Mouse (Mus musculus) liver, embryonic 12.5 days (tissue): ENCODE measurements around the gene Fam178b. TPM values are rescaled to one million over a fixed set of nuclear protein-coding genes. Genes with fewer than 3 reads are reported as not detected.
"Not testable (repeated sequence)": the region's sequence is repeated elsewhere in the genome, so short reads cannot be mapped to it uniquely, and the experiment has no call there.

ENCODE experiments used
- ATAC-seq: fragments of 200-750 bp; cut with Nextera tagmentation; 2 replicates; pipeline ENCODE4 v1.8.0; 2017; ENCODE audit warnings: moderate number of reproducible peaks, mild to moderate bottlenecking, moderate library complexity
- H3K27ac ChIP-seq: fragments of 300-500 bp; sonication (generic); 2 replicates; pipeline ENCODE4 v1.5.1; 2016; ENCODE audit warnings: mild to moderate bottlenecking
- H3K27me3 ChIP-seq: fragments of 300-500 bp; sonication (generic); replicated peaks from 2 replicates; pipeline ENCODE4 v1.6.1; 2016; ENCODE audit warnings: mild to moderate bottlenecking, moderate library complexity
- H3K36me3 ChIP-seq: fragments of 300-500 bp; sonication (generic); 2 replicates; pipeline ENCODE4 v1.6.1; 2016; ENCODE audit warnings: mild to moderate bottlenecking, moderate library complexity
- H3K4me1 ChIP-seq: fragments of 300-500 bp; sonication (generic); 2 replicates; pipeline ENCODE4 v1.6.1; 2016
- H3K4me2 ChIP-seq: fragments of 300-500 bp; sonication (generic); 2 replicates; pipeline ENCODE4 v1.6.1; 2016; ENCODE audit warnings: mild to moderate bottlenecking, moderate library complexity
- H3K4me3 ChIP-seq: fragments of 300-500 bp; sonication (generic); 2 replicates; pipeline ENCODE4 v1.5.1; 2016; ENCODE audit warnings: mild to moderate bottlenecking, moderate library complexity
- H3K9ac ChIP-seq: fragments of 300-500 bp; sonication (generic); 2 replicates; pipeline ENCODE4 v1.6.1; 2016; ENCODE audit warnings: mild to moderate bottlenecking, moderate library complexity
- H3K9me3 ChIP-seq: fragments of 300-500 bp; sonication (generic); replicated peaks from 2 replicates; pipeline ENCODE4 v1.6.1; 2016; ENCODE audit warnings: mild to moderate bottlenecking, moderate library complexity
- WGBS: fragments of 180-500 bp; shearing (Covaris S2); methylation state at CpG from one replicate; pipeline ENCODE4 v1.1.7; 2016; ENCODE audit not compliant: insufficient replicate concordance; 5-methylcytosine and 5-hydroxymethylcytosine counted together
- polyA plus RNA-seq: library from polyadenylated mRNA; unstranded; fragments of >200 nt; fragmentation: Nextera tagmentation; extraction: Ambion mirVana; gene quantifications from 2 replicates; pipeline ENCODE4 v1.2.1, GENCODE M21; 2016

The Fam178b gene
- polyA plus RNA-seq, 1 experiment from 2014 or later, result not detected

GRCm38 (mm10) chr1:36668007-36668406 is 15.0 kb downstream of the Fam178b start:
- WGBS, result 71% methylated on average over 4 of the region's 4 CpGs
- not testable (repeated sequence) for H3K27ac ChIP-seq, H3K27me3 ChIP-seq, H3K4me2 ChIP-seq, H3K36me3 ChIP-seq, H3K9ac ChIP-seq, H3K9me3 ChIP-seq, H3K4me3 ChIP-seq, ATAC-seq
- peaks cover 53% of the 10 kb centered on the region for H3K4me1 ChIP-seq

GRCm38 (mm10) chr1:36665934-36666333 is 17.0 kb downstream of the Fam178b start:
- H3K9me3 ChIP-seq, result no peaks in the 10 kb centered on the region
- no peak overlapping the region for H3K27ac ChIP-seq
- H3K36me3 ChIP-seq, result no peaks in the 10 kb centered on the region
- no peak for ATAC-seq
- no peak overlapping the region for H3K4me3 ChIP-seq
- no peak overlapping the region for H3K9ac ChIP-seq
- WGBS, result 69% methylated on average over 4 of the region's 4 CpGs
- H3K4me2 ChIP-seq, result no peak overlapping the region
- H3K4me1 ChIP-seq, result peaks cover 39% of the 10 kb centered on the region
- no peaks in the 10 kb centered on the region for H3K27me3 ChIP-seq

GRCm38 (mm10) chr1:36665165-36665723 is 17.7 kb downstream of the Fam178b start:
- Histone ChIP-seq H3K9me3 (no peaks in the 10 kb centered on the region), H3K4me1 (peaks cover 32% of the 10 kb centered on the region), H3K9ac (no peak overlapping the region), H3K4me3 (no peak overlapping the region), H3K27me3 (no peaks in the 10 kb centered on the region), H3K27ac (no peak overlapping the region), H3K4me2 (no peak overlapping the region), H3K36me3 (no peaks in the 10 kb centered on the region)
- no peak for ATAC-seq
- WGBS, result 78% methylated on average over 11 of the region's 11 CpGs

GRCm38 (mm10) chr1:36664457-36664856 is 18.5 kb downstream of the Fam178b start:
- Histone ChIP-seq H3K4me3 (no peak overlapping the region), H3K9ac (no peak overlapping the region), H3K4me2 (no peak overlapping the region; the same call in 1 of the 2 replicates), H3K4me1 (peaks cover 24% of the 10 kb centered on the region), H3K27ac (no peak overlapping the region), H3K27me3 (no peaks in the 10 kb centered on the region), H3K36me3 (no peaks in the 10 kb centered on the region), H3K9me3 (no peaks in the 10 kb centered on the region)
- peak; percentile 63 for ATAC-seq
- 27% methylated on average over 4 of the region's 4 CpGs for WGBS

GRCm38 (mm10) chr1:36658621-36659399 is 24.2 kb downstream of the Fam178b start:
- H3K36me3 ChIP-seq, result no peaks in the 10 kb centered on the region
- no peak overlapping the region for H3K4me3 ChIP-seq
- H3K27ac ChIP-seq, result no peak overlapping the region
- 0 out of 2 replicates have a peak overlapping the region, but pooled peaks have one; percentile 16 for H3K4me2 ChIP-seq
- ATAC-seq, result no peak
- H3K27me3 ChIP-seq, result no peaks in the 10 kb centered on the region
- 53% methylated on average over 7 of the region's 7 CpGs for WGBS
- peaks cover 37% of the 10 kb centered on the region for H3K4me1 ChIP-seq
- no peaks in the 10 kb centered on the region for H3K9me3 ChIP-seq
- H3K9ac ChIP-seq, result no peak overlapping the region

GRCm38 (mm10) chr1:36657658-36658415 is 25.1 kb downstream of the Fam178b start:
- ATAC-seq, result peak; percentile 74
- Histone ChIP-seq H3K9me3 (no peaks in the 10 kb centered on the region), H3K4me2 (peak overlapping the region; percentile 16; the same call in 1 of the 2 replicates), H3K27me3 (no peaks in the 10 kb centered on the region), H3K4me3 (no peak overlapping the region), H3K36me3 (no peaks in the 10 kb centered on the region), H3K9ac (no peak overlapping the region), H3K27ac (no peak overlapping the region), H3K4me1 (peaks cover 37% of the 10 kb centered on the region)
- 43% methylated on average over 4 of the region's 4 CpGs for WGBS

GRCm38 (mm10) chr1:36656233-36656632 is 26.8 kb downstream of the Fam178b start:
- WGBS, result 17% methylated on average over 3 of the region's 3 CpGs
- no peak for ATAC-seq
- no peaks in the 10 kb centered on the region for H3K27me3 ChIP-seq

GRCm38 (mm10) chr1:36655039-36655438 is 27.9 kb downstream of the Fam178b start:
- Histone ChIP-seq H3K4me3 (no peak overlapping the region), H3K27ac (no peak overlapping the region), H3K9me3 (no peaks in the 10 kb centered on the region), H3K27me3 (no peaks in the 10 kb centered on the region), H3K36me3 (no peaks in the 10 kb centered on the region), H3K4me1 (peaks cover 37% of the 10 kb centered on the region), H3K9ac (no peak overlapping the region), H3K4me2 (no peak overlapping the region)
- ATAC-seq, result no peak
- WGBS, result 78% methylated on average over 5 of the region's 5 CpGs

More at GRCm38 (mm10) chr1:36656233-36656632, 26.8 kb downstream of the Fam178b start:
- H3K4me3 ChIP-seq, result no peak overlapping the region
- no peaks in the 10 kb centered on the region for H3K9me3 ChIP-seq
- H3K9ac ChIP-seq, result no peak overlapping the region
- no peak overlapping the region for H3K4me2 ChIP-seq
- H3K36me3 ChIP-seq, result no peaks in the 10 kb centered on the region
- H3K27ac ChIP-seq, result no peak overlapping the region
- peaks cover 37% of the 10 kb centered on the region for H3K4me1 ChIP-seq

- no peak overlapping the region for H3K4me3 ChIP-seq
- no peak overlapping the region for H3K9ac ChIP-seq
- WGBS, result 51% methylated on average over 5 of the region's 5 CpGs
- H3K36me3 ChIP-seq, result no peaks in the 10 kb centered on the region
- H3K27ac ChIP-seq, result no peak overlapping the region
- no peak for ATAC-seq
- no peak overlapping the region for H3K4me2 ChIP-seq
- H3K4me1 ChIP-seq, result peaks cover 11% of the 10 kb centered on the region
- no peaks in the 10 kb centered on the region for H3K9me3 ChIP-seq
- 0 out of 2 replicates have a peak, but pooled peaks cover 3% of the 10 kb centered on the region for H3K27me3 ChIP-seq
Observed at GRCm38 (mm10) chr1:36647631-36648030, 35.4 kb downstream of the Fam178b start.

- Histone ChIP-seq H3K36me3 (no peaks in the 10 kb centered on the region), H3K4me3 (no peak overlapping the region), H3K27me3 (0 out of 2 replicates have a peak, but pooled peaks cover 3% of the 10 kb centered on the region), H3K4me1 (peaks cover 19% of the 10 kb centered on the region), H3K9ac (no peak overlapping the region), H3K9me3 (no peaks in the 10 kb centered on the region), H3K4me2 (no peak overlapping the region), H3K27ac (no peak overlapping the region)
- ATAC-seq, result no peak
- 55% methylated on average over 3 of the region's 3 CpGs for WGBS
Observed at GRCm38 (mm10) chr1:36646285-36646684, 36.7 kb downstream of the Fam178b start.

- Histone ChIP-seq H3K4me3 (no peak overlapping the region), H3K9ac (no peak overlapping the region)
- no peak for ATAC-seq
Observed at GRCm38 (mm10) chr1:36644615-36645007, 38.4 kb downstream of the Fam178b start.

More at GRCm38 (mm10) chr1:36644615-36645007, 38.4 kb downstream of the Fam178b start:
- peaks cover 24% of the 10 kb centered on the region for H3K4me1 ChIP-seq
- 58% methylated on average over 9 of the region's 9 CpGs for WGBS
- no peaks in the 10 kb centered on the region for H3K36me3 ChIP-seq
- 0 out of 2 replicates have a peak, but pooled peaks cover 3% of the 10 kb centered on the region for H3K27me3 ChIP-seq
- H3K9me3 ChIP-seq, result no peaks in the 10 kb centered on the region
- no peak overlapping the region for H3K27ac ChIP-seq
- H3K4me2 ChIP-seq, result no peak overlapping the region
